Comparison of ENCODE assay signal across 8 mouse cellular contexts in the genomic region with DNA sequence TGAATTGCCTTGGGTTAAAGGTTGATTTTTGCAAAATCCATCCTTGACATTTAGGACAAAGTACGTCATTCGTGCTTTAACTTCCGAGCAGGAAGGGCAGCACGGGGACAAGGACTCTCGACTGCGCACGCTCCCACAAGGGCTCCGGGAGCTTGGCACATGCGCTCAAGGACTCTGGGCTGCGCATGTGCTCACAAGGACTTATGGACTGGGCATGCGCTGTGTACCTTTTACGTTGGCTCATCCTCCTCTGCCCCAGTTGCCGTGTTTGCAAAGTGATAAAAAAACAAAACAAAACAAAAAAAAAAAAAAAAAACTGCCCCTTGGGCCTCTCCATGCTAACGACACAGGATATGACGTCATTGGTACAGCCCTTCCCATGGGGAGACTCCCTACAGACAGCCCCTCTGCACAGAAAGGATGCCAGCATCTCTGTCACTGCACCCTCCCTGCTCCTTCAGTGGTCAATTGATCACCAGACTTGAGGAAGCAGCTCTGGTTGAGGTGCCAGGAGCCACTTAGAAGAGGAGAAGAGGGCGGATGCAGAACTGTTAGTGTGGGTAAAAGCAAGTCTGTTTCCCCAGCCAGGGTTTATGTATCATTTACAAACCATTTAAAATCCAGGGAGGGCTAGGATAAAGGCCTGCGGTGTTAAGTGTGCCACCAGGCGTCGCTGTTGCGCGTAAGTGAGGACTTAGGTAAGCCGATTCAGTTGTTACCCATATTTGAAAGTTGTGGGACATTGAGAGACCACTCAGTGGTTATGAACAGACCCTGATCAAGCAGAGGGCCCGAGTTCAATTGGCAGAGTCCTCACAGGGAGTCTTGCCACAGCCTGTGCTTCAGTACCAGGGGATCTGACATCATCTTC.
DNase-seq lines count a peak whose midpoint lies in the region; ATAC-seq and TF ChIP-seq lines count a peak whose summit lies in the region.
"Had no signal": no experiment of that assay in that cellular context is flagged by ENCODE, and none has a peak within 500 bp of the region (broad histone marks: within the 10 kb centered on the region; RNA-seq: fewer than 3 reads in every experiment).

No protein-coding gene starts in this region.

- 71% methylated on average over 23 of the region's 23 CpGs for WGBS in hindbrain, embryonic 16.5 days
- WGBS in small intestine, adult 2 months: 66% methylated on average over 23 of the region's 23 CpGs

- no peaks in the 10 kb centered on the region for H3K4me1 ChIP-seq in hindbrain, embryonic 16.5 days (ENCODE audit: control insufficient read depth, insufficient read depth, low read depth, low read length)
- no peaks in the 10 kb centered on the region for H3K4me1 ChIP-seq in small intestine, adult 2 months (ENCODE audit: control insufficient read depth, insufficient read depth, insufficient read length, low read length)
- H3K4me1 ChIP-seq: liver, embryonic 13.5 days had no signal

- H3K36me3 ChIP-seq in hindbrain, embryonic 16.5 days (ENCODE audit: control insufficient read depth, insufficient read depth, low read length): no peaks in the 10 kb centered on the region
- no peaks in the 10 kb centered on the region for H3K36me3 ChIP-seq in small intestine, adult 2 months (ENCODE audit: control insufficient read depth, insufficient read depth, low read length)
- H3K36me3 ChIP-seq: liver, embryonic 13.5 days had no signal

- peak; percentile 50; the same call in 1 of the 2 replicates for TF ChIP-seq CTCF in small intestine, adult 2 months (IDR thresholded peaks at IDR 0.05; ENCODE audit: extremely low read depth, insufficient read length, insufficient replicate concordance, low read depth, low read length)

- peak; percentile 84 for DNase-seq in adrenal gland, adult 2 months
- peak; percentile 92 to 94 for DNase-seq in cerebellum, postnatal 10 days
- peak; percentile 21 to 63 for DNase-seq in frontal cortex, postnatal 10 days (ENCODE audit: low spot score in 2 of 2)
- peak; percentile 8 for DNase-seq in left cerebral cortex, adult 11 months (ENCODE audit: low spot score)
- peak; percentile 77 for DNase-seq in mesoderm, embryonic 11.5 days (ENCODE audit: low read depth, low spot score)
- DNase-seq: liver, embryonic 13.5 days had no signal

- H3K4me2 ChIP-seq in hindbrain, embryonic 16.5 days (ENCODE audit: low read length): no peak overlapping the region
- H3K4me2 ChIP-seq: liver, embryonic 13.5 days had no signal

- TF ChIP-seq POLR2A in small intestine, adult 2 months (IDR thresholded peaks at IDR 0.05; ENCODE audit: low read depth, low read length): no peak

- peak; percentile 71 for ATAC-seq in hindbrain, embryonic 16.5 days

- no peak overlapping the region for H3K9ac ChIP-seq in hindbrain, embryonic 16.5 days (ENCODE audit: low read depth, low read length)
- H3K9ac ChIP-seq: liver, embryonic 13.5 days had no signal

- H3K9me3 ChIP-seq in hindbrain, embryonic 16.5 days (ENCODE audit: control insufficient read depth, low read length): no peaks in the 10 kb centered on the region
- H3K9me3 ChIP-seq: liver, embryonic 13.5 days had no signal

- H3K27me3 ChIP-seq in hindbrain, embryonic 16.5 days (replicated peaks; ENCODE audit: control insufficient read depth, insufficient read depth, low read length): no peaks in the 10 kb centered on the region
- no peaks in the 10 kb centered on the region for H3K27me3 ChIP-seq in small intestine, adult 2 months (ENCODE audit: control insufficient read depth, insufficient read depth, low read length)
- H3K27me3 ChIP-seq: liver, embryonic 13.5 days had no signal

- no peak overlapping the region for H3K27ac ChIP-seq in hindbrain, embryonic 16.5 days (ENCODE audit: low read depth, low read length)
- no peak overlapping the region for H3K27ac ChIP-seq in small intestine, adult 2 months (ENCODE audit: insufficient read depth, low read depth, low read length)
- H3K27ac ChIP-seq: liver, embryonic 13.5 days had no signal

- H3K4me3 ChIP-seq in hindbrain, embryonic 16.5 days (ENCODE audit: low read length): no peak overlapping the region
- H3K4me3 ChIP-seq in small intestine, adult 2 months (ENCODE audit: low read depth, low read length): no peak overlapping the region
- H3K4me3 ChIP-seq: liver, embryonic 13.5 days had no signal

Comparison
In these comparisons a context has a peak if more than half of its experiments do, and no peak if none do; other contexts are left out.
1. DNase-seq: peak in every context shown above with its lines; median percentile 93 in cerebellum, postnatal 10 days; 84 in adrenal gland, adult 2 months; 77 in mesoderm, embryonic 11.5 days; 42 in frontal cortex, postnatal 10 days; 8 in left cerebral cortex, adult 11 months.